Mouse (Mus musculus) olfactory bulb, adult 2 months (tissue): ENCODE data around the gene Cnga3. TPM values are rescaled to one million over a fixed set of nuclear protein-coding genes. Genes with fewer than 3 reads are reported as not detected.

Source experiments
- H3K27ac ChIP-seq: fragments of 200-500 bp; 2 replicates; pipeline ENCODE4 v1.5.1; 2012; ENCODE audit warnings: low read depth, low read length; ENCODE audit not compliant: insufficient read depth
- H3K4me1 ChIP-seq: fragments of 200-500 bp; 2 replicates; pipeline ENCODE4 v1.6.1; 2012; ENCODE audit warnings: low read length; ENCODE audit not compliant: control insufficient read depth, insufficient read depth
- H3K4me3 ChIP-seq: fragments of 200-500 bp; 2 replicates; pipeline ENCODE4 v1.5.1; 2012; ENCODE audit warnings: mild to moderate bottlenecking, low read depth, low read length, moderate library complexity; ENCODE audit not compliant: insufficient read depth
- CTCF ChIP-seq: fragments of 200-500 bp; IDR thresholded peaks from 2 replicates; pipeline ENCODE4 v1.5.1; 2012; ENCODE audit warnings: low read depth, mild to moderate bottlenecking, low read length, moderate library complexity; ENCODE audit not compliant: insufficient read depth
- POLR2A ChIP-seq: fragments of 200-500 bp; IDR thresholded peaks from 2 replicates; pipeline ENCODE4 v1.6.1; 2012; ENCODE audit warnings: mild to moderate bottlenecking, low read depth, low read length, moderate library complexity; ENCODE audit not compliant: insufficient read depth
- WGBS: fragments of 180-500 bp; shearing (Covaris S2); methylation state at CpG from one replicate; pipeline ENCODE4 v1.1.7; 2018; 5-methylcytosine and 5-hydroxymethylcytosine counted together
- polyA plus RNA-seq: library from polyadenylated mRNA; stranded (reverse); fragments of >200 nt; gene quantifications from 2 replicates; pipeline ENCODE4 v1.2.4, GENCODE M21; 2012; ENCODE audit warnings: low replicate concordance; ENCODE audit not compliant: missing spikeins, insufficient read depth, insufficient read length

Cnga3 gene
- not detected in 2 replicates for polyA plus RNA-seq

DNA sequence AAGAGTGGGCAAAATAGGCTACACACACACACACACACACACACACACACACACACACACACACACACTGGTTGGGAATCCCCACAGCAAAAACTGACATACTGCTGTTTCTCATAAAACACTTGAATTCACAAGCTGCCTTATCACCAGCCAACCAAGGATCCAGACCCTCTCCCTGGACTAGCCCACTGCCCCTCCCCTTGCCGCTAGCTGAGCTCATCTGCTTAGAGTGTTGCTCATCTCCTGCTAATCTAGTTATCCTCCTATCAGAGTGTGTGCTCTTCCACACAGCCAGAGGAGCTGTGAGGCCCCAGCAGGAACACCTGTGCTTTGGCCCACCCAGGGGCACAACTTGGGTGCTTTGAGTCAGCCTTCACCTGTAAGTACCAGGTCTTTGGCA lies at the start of gene Cnga3:
Gene Cnga3, plus strand, starts transcription at position 291 of the 400 bp plus-strand sequence.
- no peak within 1 kb of the TSS for H3K4me3 ChIP-seq
- TF ChIP-seq POLR2A: no peak

DNA sequence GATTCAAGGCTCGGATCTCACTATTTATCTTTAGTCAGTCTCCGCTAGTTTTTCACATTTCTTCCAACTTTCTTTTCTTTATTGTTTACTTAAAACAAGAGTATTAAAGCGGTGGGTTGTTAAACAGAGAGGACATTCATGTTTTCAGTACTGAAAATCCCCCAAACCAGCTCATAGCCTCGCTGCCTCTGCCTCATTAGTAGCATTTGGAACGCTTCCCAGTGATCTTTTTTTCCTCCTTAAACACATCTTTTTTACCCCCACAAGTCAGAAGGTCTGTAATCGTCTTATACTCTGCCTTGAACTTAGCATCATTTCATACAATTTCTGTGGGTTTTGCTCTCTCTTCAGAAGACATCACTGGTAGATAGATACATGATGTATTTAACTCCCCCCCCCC lies 48.2 kb upstream of the Cnga3 start:
- 25% methylated on average over 6 of the region's 6 CpGs for WGBS
- Histone ChIP-seq H3K4me3 (no peak overlapping the region), H3K4me1 (no peaks in the 10 kb centered on the region), H3K27ac (no peak overlapping the region)
- TF ChIP-seq CTCF: no peak
- TF ChIP-seq POLR2A: no peak

More for the DNA sequence above, at the start of gene Cnga3:
- Histone ChIP-seq H3K4me1 (peaks cover 6% of the 10 kb centered on the region; the same call in 1 of the 2 replicates), H3K27ac (no peak within 1 kb of the TSS)
- WGBS: 96% methylated on average over 1 of the region's 1 CpGs

DNA sequence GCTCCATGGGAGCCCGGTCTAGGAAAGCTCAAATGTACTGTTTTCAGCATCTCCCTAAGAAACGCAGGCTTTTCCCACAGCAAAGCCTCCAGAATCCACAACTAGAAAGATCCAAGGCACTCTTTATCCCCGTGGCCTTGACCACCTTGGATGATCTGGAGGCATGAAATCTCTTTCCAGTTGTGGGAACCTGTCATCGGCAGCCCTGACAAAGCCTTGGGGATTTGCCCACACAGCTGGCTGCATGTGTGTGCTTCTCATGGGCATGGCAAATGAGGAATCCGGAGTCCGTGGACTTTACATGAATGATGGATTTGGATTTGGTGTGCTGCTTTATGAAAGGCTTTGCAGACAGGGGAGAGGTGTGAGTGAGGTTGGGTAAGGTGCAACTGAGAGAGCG lies 46.3 kb upstream of the Cnga3 start:
- Histone ChIP-seq H3K4me1 (no peaks in the 10 kb centered on the region), H3K27ac (no peak overlapping the region), H3K4me3 (no peak overlapping the region)
- 88% methylated on average over 7 of the region's 7 CpGs for WGBS
- no peak for TF ChIP-seq POLR2A
- no peak for TF ChIP-seq CTCF

- no peaks in the 10 kb centered on the region for H3K4me1 ChIP-seq
- H3K4me3 ChIP-seq: no peak overlapping the region
- TF ChIP-seq POLR2A: no peak
- no peak for TF ChIP-seq CTCF
- 69% methylated on average over 2 of the region's 2 CpGs for WGBS
- H3K27ac ChIP-seq: no peak overlapping the region
Observed at GRCm38 (mm10) chr1:37177874-37178273, 36.4 kb upstream of the Cnga3 start.

DNA sequence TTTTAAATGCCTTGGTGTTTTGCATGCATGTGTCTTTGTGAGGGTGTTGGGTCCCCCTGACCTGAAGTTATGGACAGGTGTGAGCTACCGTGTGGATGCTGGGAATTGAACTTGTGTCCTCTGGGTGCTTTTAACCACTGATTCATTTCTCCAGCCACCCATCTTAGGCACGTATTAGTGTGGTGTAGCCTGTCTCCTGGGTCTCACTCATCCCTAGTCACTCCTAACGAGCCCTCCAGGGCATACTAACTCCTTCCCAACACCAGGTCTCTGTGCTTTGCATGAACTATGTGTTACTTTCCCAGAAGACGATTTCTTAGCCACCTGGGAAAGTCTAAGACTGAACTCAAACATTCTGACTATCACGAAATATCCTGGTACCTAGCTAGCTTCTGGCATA lies 34.4 kb upstream of the Cnga3 start:
- no peak for TF ChIP-seq CTCF
- no peak for TF ChIP-seq POLR2A
- H3K4me1 ChIP-seq: no peaks in the 10 kb centered on the region
- 79% methylated on average over 5 of the region's 5 CpGs for WGBS
- H3K4me3 ChIP-seq: no peak overlapping the region
- no peak overlapping the region for H3K27ac ChIP-seq

DNA sequence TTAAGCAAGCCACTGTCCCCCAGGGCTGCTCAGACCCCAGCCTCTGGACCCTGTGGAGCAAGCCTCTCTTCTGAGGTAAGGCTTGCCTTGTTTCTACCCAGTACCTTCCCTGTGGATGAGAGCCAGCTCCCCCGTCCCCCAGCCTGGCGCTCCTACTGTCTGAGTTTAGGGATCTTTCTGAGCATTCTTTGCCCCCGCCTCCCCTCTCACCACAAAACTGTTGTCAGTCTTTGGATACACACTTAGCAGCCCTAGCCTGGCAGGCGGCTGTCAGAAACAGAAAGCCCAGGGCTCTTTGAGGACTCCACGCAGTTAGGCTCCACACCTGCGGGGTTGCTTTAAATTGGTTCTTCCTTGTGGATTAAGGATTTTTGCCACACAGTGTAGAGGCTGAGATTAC lies 27.2 kb upstream of the Cnga3 start:
- whole genome bisulfite sequencing: 85% methylated on average over 6 of the region's 6 CpGs
- no peak for TF ChIP-seq POLR2A
- no peak for TF ChIP-seq CTCF
- Histone ChIP-seq H3K4me1 (no peaks in the 10 kb centered on the region), H3K4me3 (no peak overlapping the region), H3K27ac (no peak overlapping the region)

GRCm38 (mm10) chr1:37194607-37195006 lies 19.6 kb upstream of the Cnga3 start:
- no peak overlapping the region for H3K4me3 ChIP-seq
- 47% methylated on average over 4 of the region's 4 CpGs for WGBS
- TF ChIP-seq CTCF: no peak
- no peaks in the 10 kb centered on the region for H3K4me1 ChIP-seq
- H3K27ac ChIP-seq: no peak overlapping the region

DNA sequence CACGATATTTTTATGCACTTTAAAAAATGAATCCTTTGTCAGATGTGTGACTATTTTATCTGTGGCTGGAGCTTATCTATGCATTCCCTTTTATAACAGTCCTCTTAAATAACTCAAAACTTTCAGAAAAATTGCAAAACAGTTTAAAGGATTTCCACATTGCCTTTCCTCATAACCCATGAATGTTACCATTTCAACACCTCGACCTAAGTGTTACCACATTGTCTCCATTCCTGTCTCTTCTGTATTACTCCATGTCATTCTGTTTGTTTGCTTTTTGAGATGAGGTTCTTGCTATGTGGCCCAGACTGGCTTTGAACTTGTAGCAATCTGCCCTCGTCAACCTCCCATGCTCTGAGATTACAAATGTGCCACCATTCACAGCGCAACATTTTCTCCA lies 12.8 kb upstream of the Cnga3 start:
- 84% methylated on average over 4 of the region's 4 CpGs for WGBS
- TF ChIP-seq POLR2A: no peak
- no peak for TF ChIP-seq CTCF

GRCm38 (mm10) chr1:37207743-37208142 lies 6.5 kb upstream of the Cnga3 start:
- WGBS: 67% methylated on average over 8 of the region's 8 CpGs
- no peak overlapping the region for H3K27ac ChIP-seq
- TF ChIP-seq POLR2A (no peak), CTCF (no peak)
- H3K4me3 ChIP-seq: no peak overlapping the region
- H3K4me1 ChIP-seq: no peaks in the 10 kb centered on the region

More for the DNA sequence above, 12.8 kb upstream of the Cnga3 start:
- Histone ChIP-seq H3K27ac (no peak overlapping the region), H3K4me1 (no peaks in the 10 kb centered on the region), H3K4me3 (no peak overlapping the region)

DNA sequence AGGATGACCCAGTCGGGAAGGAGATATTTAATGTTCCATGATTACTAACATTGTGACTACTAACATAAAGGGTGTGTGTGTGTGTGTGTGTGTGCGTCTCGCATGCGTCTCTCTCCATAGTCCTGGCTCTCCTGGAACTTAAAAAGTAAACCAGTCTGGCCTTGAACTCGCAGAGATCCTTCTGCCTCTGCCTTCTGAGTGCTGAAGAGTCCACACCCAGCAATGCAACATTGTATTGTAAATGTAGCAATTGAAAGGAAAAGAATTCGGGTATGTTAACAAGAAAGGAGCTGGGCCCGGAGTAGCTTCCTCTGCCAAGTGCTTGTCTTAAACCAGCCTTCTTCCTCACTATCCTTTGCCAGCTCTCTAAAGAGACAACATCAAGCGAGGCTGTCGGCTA lies 1.9 kb upstream of the Cnga3 start:
- H3K4me3 ChIP-seq: no peak overlapping the region
- H3K4me1 ChIP-seq: no peaks in the 10 kb centered on the region
- H3K27ac ChIP-seq: no peak overlapping the region
- TF ChIP-seq CTCF (no peak), POLR2A (no peak)
- WGBS: 95% methylated on average over 9 of the region's 9 CpGs
